Mouse (Mus musculus) small intestine, adult 2 months (tissue): ENCODE data around the gene Nfia. TPM values are rescaled to one million over a fixed set of nuclear protein-coding genes. Genes with fewer than 3 reads are reported as not detected.
A peak's percentile ranks its signal among the peaks of the same experiment; 100 is the strongest.

ENCODE experiments used
- H3K27ac ChIP-seq: fragments of 200-500 bp; 2 replicates; pipeline ENCODE4 v1.5.1; 2012; ENCODE audit warnings: low read depth, low read length, control low read depth, inconsistent platforms; ENCODE audit not compliant: insufficient read depth
- H3K27me3 ChIP-seq: fragments of 200-500 bp; 2 replicates; pipeline ENCODE4 v1.6.1; 2012; ENCODE audit warnings: mild to moderate bottlenecking, moderate library complexity, low read length, inconsistent platforms; ENCODE audit not compliant: control insufficient read depth, insufficient read depth
- H3K36me3 ChIP-seq: fragments of 200-500 bp; 2 replicates; pipeline ENCODE4 v1.6.1; 2012; ENCODE audit warnings: mild to moderate bottlenecking, low read length, control low read depth, inconsistent platforms; ENCODE audit not compliant: control insufficient read depth, insufficient read depth
- H3K4me1 ChIP-seq: fragments of 200-500 bp; 2 replicates; pipeline ENCODE4 v1.6.1; 2012; ENCODE audit warnings: low read length, inconsistent platforms, mixed read lengths; ENCODE audit not compliant: control insufficient read depth, insufficient read depth, insufficient read length
- H3K4me3 ChIP-seq: fragments of 200-500 bp; 2 replicates; pipeline ENCODE4 v1.5.1; 2012; ENCODE audit warnings: low read depth, mild to moderate bottlenecking, control low read depth, inconsistent platforms, low read length, moderate library complexity
- CTCF ChIP-seq: fragments of 200-500 bp; IDR thresholded peaks from 2 replicates; pipeline ENCODE4 v1.5.1; 2012; ENCODE audit warnings: low read depth, mild to moderate bottlenecking, control low read depth, inconsistent platforms, low read length, moderate library complexity, mixed read lengths; ENCODE audit not compliant: insufficient replicate concordance, insufficient read length; ENCODE audit errors: extremely low read depth
- POLR2A ChIP-seq: fragments of 200-500 bp; IDR thresholded peaks from 2 replicates; pipeline ENCODE4 v1.6.1; 2012; ENCODE audit warnings: low read depth, mild to moderate bottlenecking, control low read depth, inconsistent platforms, low read length, moderate library complexity
- WGBS: fragments of 180-500 bp; shearing (Covaris S2); methylation state at CpG from one replicate; pipeline ENCODE4 v1.1.7; 2018; 5-methylcytosine and 5-hydroxymethylcytosine counted together
- polyA plus RNA-seq: library from polyadenylated mRNA; depleted of rRNA; stranded (reverse); fragments of >200 nt; gene quantifications from 2 replicates; pipeline ENCODE4 v1.2.3, GENCODE M21; 2012

Gene Nfia
- polyA plus RNA-seq, 1 experiment: 16.5 TPM

DNA sequence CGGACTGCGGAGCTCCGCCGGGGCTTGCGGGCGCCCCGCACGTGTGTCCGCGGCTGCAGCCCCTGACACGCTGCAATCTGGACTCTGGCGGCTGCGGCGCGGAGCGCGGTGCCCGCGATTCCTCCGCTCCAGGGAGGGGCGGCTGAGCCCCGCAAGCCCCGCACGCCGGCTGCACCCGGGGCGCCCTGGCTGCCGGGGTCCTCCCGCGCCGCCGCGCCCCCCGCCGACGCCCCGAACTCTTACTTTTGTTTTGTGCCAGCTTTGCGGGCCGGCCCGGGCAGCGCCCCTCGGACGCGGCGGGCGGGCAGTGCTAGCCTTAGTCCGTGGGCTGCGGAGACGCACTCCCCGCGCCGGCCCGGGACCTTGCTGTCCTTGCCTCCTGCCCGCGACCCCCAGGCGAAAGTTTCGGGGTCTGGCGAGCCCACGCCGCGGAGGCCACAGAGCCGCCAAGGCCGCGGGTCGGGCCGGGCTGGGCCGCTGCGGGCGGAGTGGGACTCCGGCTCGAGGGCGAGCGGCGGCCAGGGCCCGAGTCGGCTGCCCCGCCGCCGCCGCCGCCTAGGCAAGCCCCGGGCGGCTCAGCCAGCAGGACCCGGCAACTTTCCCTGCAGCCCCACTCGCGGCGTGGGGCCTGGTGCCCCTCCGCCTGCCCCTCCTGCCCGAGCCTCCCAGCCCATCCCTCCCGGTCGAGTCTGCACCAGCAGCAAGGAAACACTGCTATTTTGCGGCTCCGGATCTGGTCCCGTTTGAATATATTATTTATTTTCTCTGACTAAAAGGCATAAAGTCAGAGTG, 5.9 kb downstream of the Nfia start:
- H3K36me3 ChIP-seq: peaks cover 6% of the 10 kb centered on the region
- no peaks in the 10 kb centered on the region for H3K27me3 ChIP-seq
- under 1% methylated on average over 91 of the region's 94 CpGs for WGBS
- peak overlapping the region; percentile 51 for H3K27ac ChIP-seq
- H3K4me3 ChIP-seq: peak overlapping the region; percentile 91
- no peak for TF ChIP-seq CTCF
- TF ChIP-seq POLR2A: no peak
- 0 out of 2 replicates have a peak, but pooled peaks cover 2% of the 10 kb centered on the region for H3K4me1 ChIP-seq

DNA sequence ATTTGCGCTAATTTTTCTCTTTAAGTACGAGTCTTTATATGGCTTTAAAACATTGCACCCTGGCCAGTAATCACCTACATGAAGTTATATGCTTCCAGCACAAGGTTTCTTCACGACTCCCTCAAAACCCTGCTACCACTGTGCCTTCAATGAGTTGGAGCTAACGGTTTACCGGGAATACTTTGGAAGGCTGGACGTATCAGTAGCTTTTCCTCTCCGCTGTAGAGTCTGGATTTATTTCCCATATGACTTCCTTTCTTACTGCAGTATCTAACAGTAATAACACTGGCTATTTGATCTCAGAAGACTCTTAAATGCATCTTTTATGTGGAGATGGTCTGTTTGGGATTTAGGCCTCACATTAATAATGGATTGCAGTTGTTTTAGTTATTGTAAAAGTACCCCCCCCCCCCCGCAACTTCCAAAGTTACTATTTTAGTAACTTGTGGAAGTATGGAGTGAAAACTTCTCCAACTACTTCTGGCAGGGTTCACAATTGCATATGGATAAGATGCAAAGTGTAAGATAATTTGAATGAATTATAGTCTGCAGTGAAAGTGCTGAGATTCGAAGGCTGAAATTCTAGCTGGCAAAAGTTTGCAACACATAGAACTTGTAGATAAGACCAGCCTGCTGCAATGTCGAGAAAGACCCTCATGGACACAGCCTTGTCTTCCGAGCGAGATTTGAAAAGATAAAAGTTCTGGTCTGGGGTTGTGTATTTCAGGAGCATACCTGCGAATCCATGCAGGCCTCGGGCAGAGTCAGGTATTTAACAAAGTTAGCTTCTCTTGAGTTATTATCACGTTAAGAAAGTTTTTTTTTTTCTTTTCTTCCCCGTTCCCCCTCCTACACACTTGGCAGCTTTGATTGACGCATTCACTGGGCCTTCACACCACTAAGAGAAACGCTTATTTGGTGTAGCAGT, 6.7 kb downstream of the Nfia start:
- 13% methylated on average over 18 of the region's 18 CpGs for WGBS
- Histone ChIP-seq H3K27ac (0 out of 2 replicates have a peak overlapping the region, but pooled peaks have one; percentile 21), H3K27me3 (no peaks in the 10 kb centered on the region), H3K4me3 (peak overlapping the region; percentile 91), H3K4me1 (0 out of 2 replicates have a peak, but pooled peaks cover 2% of the 10 kb centered on the region), H3K36me3 (peaks cover 11% of the 10 kb centered on the region)
- TF ChIP-seq POLR2A: no peak
- TF ChIP-seq CTCF: no peak

DNA sequence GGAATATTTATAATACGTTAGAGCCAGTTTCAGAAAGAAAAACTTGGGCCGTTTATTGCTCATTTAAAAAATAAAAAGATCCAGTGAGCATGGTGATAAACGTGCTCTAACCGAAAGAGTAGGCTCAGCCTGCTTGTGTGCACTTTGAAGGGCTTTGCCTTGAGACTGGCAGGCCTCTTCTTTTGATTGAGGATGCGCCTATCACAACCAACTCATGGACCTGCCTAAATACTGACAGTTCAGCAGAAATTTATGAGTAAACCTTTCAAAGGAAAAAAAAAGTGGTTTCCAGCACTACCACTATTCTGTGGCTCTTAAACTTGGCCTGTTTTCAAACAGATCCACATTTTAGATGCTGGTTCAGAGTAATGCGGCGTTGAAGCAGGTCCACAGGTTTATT, 7.5 kb downstream of the Nfia start:
- 29% methylated on average over 7 of the region's 7 CpGs for WGBS

DNA sequence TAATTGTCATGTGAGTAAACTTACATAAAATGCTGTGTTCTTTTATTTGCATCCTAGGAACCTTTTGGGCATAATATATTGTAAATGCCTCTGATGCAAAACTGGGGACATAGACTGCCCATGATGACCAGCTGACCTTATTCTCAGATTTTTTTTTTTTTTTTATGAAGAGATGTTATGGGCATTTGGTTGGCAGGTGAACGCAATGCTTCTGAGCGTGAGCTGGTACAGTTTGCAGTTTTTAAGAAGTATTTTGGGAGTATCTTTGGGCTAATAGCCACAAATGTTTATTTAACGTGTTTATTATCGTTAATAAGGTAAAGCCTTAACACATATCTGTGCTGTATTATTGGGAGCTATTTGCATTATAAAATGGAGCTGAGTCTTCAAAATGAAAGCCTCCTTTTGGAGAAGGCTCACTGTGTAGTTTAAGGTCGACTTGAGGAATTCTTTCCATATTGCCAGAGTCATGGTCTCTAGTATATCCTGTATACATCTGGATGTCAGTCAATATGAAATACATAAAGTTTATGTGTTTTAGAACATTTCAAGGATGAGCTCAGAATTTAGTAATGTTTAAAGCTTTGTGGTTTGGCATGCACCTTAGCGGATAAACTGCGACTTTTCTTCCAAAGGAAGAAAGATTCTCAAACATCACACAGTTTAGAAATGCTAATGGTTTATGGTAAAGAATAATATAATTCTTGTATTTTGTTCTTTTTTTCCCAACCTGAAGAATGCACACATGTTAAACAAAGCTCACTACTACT, 8.3 kb downstream of the Nfia start:
- H3K4me1 ChIP-seq: no peaks in the 10 kb centered on the region
- 41% methylated on average over 7 of the region's 7 CpGs for WGBS
- H3K4me3 ChIP-seq: no peak overlapping the region
- peaks cover 17% of the 10 kb centered on the region for H3K36me3 ChIP-seq
- TF ChIP-seq CTCF (no peak), POLR2A (no peak)
- H3K27me3 ChIP-seq: no peaks in the 10 kb centered on the region
- no peak overlapping the region for H3K27ac ChIP-seq

More for the DNA sequence above, 7.5 kb downstream of the Nfia start:
- H3K4me1 ChIP-seq: no peaks in the 10 kb centered on the region
- TF ChIP-seq CTCF (no peak), POLR2A (no peak)
- H3K27ac ChIP-seq: no peak overlapping the region
- peaks cover 14% of the 10 kb centered on the region for H3K36me3 ChIP-seq
- no peaks in the 10 kb centered on the region for H3K27me3 ChIP-seq
- H3K4me3 ChIP-seq: peak overlapping the region; percentile 12; the same call in 1 of the 2 replicates

DNA sequence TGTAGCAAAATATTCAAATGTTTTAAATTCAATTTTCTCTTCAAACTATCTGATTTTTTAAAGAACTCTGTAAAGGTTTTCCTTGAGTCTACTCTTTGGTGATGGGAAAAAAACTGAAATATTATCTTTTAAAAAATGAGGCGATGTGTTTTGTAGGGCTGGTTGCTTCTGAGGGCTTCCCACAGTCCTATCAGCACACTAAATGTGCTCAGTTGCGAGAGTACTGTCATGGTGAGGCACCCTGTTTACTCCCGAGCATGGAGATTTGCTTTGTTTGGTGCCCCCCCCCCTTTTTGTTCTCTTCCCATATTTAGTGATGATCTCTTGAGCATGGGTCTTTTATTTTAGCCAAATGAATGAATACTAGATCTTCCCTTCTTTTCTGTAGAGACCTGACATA, 9.5 kb downstream of the Nfia start:
- no peak overlapping the region for H3K27ac ChIP-seq
- no peak overlapping the region for H3K4me3 ChIP-seq
- TF ChIP-seq CTCF (no peak), POLR2A (no peak)
- H3K36me3 ChIP-seq: peaks cover 18% of the 10 kb centered on the region
- H3K4me1 ChIP-seq: no peaks in the 10 kb centered on the region
- WGBS: 95% methylated on average over 3 of the region's 3 CpGs
- no peaks in the 10 kb centered on the region for H3K27me3 ChIP-seq

DNA sequence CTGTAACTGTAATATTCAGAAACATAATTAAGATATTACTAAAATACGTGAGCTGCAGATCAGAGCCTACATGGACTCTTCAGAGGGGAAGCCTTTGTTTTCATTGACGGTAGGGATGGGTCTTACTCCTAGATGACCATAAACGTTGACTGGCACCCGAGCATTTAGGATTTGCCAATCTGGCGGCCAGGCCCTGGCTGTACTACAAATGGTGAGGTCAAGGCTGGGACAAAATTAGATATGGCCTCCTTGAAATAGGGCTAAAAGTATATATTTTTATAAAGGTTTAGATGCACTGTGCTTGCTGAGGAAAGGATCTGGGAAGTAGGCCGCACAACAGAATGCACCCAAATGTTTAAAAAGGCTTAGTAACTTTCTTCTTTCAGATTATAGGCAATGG, 10.0 kb downstream of the Nfia start:
- H3K27ac ChIP-seq: no peak overlapping the region
- TF ChIP-seq CTCF (no peak), POLR2A (no peak)
- 93% methylated on average over 6 of the region's 6 CpGs for WGBS

More for the DNA sequence above, 10.0 kb downstream of the Nfia start:
- Histone ChIP-seq H3K4me1 (no peaks in the 10 kb centered on the region), H3K36me3 (peaks cover 18% of the 10 kb centered on the region), H3K27me3 (no peaks in the 10 kb centered on the region), H3K4me3 (no peak overlapping the region)
